Mouse (Mus musculus): ENCODE measurements around the gene Zfp84. TPM values are rescaled to one million over a fixed set of nuclear protein-coding genes. Genes with fewer than 3 reads are reported as not detected.

Zfp84 gene
- polyA plus RNA-seq, 2 experiments from 2014 or later, result 15.9 to 19.4 TPM

DNA sequence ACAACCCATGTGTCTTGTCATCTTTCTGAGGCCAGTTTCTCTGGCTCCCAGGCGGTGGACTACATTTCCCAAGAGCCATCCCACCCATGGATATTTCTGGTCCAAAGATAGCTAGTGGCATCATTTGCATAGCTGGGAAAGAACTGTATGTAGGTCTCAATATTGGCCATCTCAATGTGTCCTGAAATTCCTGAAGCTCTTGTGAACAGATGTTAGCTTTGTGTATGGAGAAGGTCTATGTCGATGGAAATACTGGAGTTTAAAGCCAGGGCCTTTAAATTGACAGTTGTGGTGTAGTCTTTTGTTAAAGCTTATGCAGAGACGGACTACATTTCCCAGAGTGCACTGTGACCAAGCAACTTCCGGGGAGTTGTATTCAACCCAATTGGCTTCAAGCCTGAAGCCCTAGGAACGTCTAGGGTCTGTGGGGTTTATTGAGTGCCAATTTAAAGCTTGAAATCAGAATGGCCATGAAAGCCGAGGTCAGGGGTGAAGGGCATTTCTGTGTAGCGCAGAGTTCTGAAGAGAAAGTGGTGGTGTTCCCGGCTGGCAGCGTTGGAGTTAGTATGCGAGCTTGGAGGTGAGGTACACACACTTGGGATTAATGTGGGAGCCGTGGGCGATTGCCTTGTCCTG, 50.4 kb downstream of the Zfp84 start:
- ATAC-seq, result peak; percentile 69

DNA sequence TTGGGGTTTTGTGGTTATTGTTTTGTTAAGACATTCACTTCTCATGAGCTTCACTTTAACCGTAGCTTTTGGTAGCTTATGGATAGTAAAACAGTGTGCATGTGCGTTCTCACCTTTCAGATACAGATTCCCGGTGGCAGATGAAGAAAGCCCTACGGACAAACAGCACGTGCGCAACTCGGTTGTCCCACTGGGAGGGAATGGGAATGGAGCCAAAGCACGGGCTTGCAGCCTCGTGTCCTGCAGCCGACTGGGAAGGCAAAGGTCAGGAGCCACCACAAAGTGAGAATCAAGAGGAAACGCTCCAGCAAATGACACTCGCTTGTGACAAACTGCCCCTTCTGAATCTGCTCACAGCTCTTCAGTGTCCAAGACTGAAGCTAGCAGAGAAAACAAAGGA, 59.6 kb downstream of the Zfp84 start:
- ATAC-seq, result no peak

Other genes starting within 250 kb of the Zfp84 start
- 1 to 10 TPM; 4.3 to 5.6 TPM for gene Sipa1l3, start 249.9 kb upstream of the Zfp84 start, polyA plus RNA-seq (2017; shearing (Covaris generic))
- gene Catsperg2, start 41.5 kb upstream of the Zfp84 start, polyA plus RNA-seq (2017; shearing (Covaris generic)), result not detected
- gene Zfp30, start 15.4 kb downstream of the Zfp84 start, polyA plus RNA-seq (2017; shearing (Covaris generic)), result under 1 TPM; 0.28 to 0.56 TPM
- gene Zfp790, start 47.6 kb downstream of the Zfp84 start, polyA plus RNA-seq (2017; shearing (Covaris generic)), result 10 to 100 TPM; 19.6 to 25.2 TPM
- gene Zfp940, start 85.1 kb downstream of the Zfp84 start, polyA plus RNA-seq (2017; shearing (Covaris generic)), result 1 to 10 TPM; 3.6 to 4.5 TPM
- gene Zfp420, start 91.4 kb downstream of the Zfp84 start, polyA plus RNA-seq (2017; shearing (Covaris generic)), result 1 to 10 TPM; 6.7 to 9.2 TPM
- 1 to 10 TPM; 2.7 to 7.6 TPM for gene Zfp27, start 138.0 kb downstream of the Zfp84 start, polyA plus RNA-seq (2017; shearing (Covaris generic))
- under 1 TPM; 0.98 to 0.99 TPM for gene Zfp383, start 139.7 kb downstream of the Zfp84 start, polyA plus RNA-seq (2017; shearing (Covaris generic))
- gene Zfp74, start 185.5 kb downstream of the Zfp84 start, polyA plus RNA-seq (2017; shearing (Covaris generic)), result 1 to 10 TPM; 4.8 to 5.2 TPM
- 1 to 10 TPM; 2.1 to 2.8 TPM for gene Zfp568, start 215.4 kb downstream of the Zfp84 start, polyA plus RNA-seq (2017; shearing (Covaris generic))